Comparison of ENCODE assay signal across 14 mouse cellular contexts in the genomic region with DNA sequence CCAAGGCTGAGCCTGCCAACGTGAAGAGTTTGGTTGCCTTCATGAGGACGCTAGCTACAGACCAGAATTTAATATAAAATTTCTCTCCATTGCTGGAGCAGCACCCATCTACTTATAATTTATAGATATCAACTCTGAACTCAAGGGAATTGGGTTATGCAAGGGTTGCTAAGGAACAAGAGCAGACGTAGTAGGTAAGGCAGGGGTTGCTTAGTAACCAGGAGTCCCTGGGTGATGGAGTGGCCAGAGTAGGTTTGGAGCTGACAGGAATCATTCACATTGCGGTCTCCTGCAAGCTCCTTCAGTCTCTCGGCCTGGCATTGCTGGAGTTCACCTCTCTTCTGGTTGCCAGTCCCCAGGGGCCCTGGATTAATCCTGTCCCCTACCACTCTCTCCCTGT. TPM values are rescaled to one million over a fixed set of nuclear protein-coding genes. Genes with fewer than 3 reads are reported as not detected.
DNase-seq lines count a peak whose midpoint lies in the region; ATAC-seq and TF ChIP-seq lines count a peak whose summit lies in the region.
"Had no signal": no experiment of that assay in that cellular context is flagged by ENCODE, and none has a peak within 500 bp of the region (broad histone marks: within the 10 kb centered on the region; RNA-seq: fewer than 3 reads in every experiment).

No protein-coding gene starts in this region.

- no peak overlapping the region for H3K4me2 ChIP-seq in forebrain, embryonic 13.5 days
- no peak overlapping the region for H3K4me2 ChIP-seq in neural tube, embryonic 12.5 days (replicated peaks)
- no peak overlapping the region for H3K4me2 ChIP-seq in hindbrain, postnatal 0 days (ENCODE audit: low read depth, low read length)
- H3K4me2 ChIP-seq in kidney, embryonic 14.5 days (replicated peaks; ENCODE audit: low read depth, low read length): no peak overlapping the region
- H3K4me2 ChIP-seq: heart, embryonic 12.5 days had no signal

- no peaks in the 10 kb centered on the region for H3K27me3 ChIP-seq in forebrain, embryonic 13.5 days
- no peaks in the 10 kb centered on the region for H3K27me3 ChIP-seq in forebrain, embryonic 10.5 days (ENCODE audit: poor library complexity, severe bottlenecking)
- H3K27me3 ChIP-seq in neural tube, embryonic 12.5 days (replicated peaks): no peaks in the 10 kb centered on the region
- H3K27me3 ChIP-seq in hindbrain, postnatal 0 days (ENCODE audit: insufficient read depth, low read length): no peaks in the 10 kb centered on the region
- no peaks in the 10 kb centered on the region for H3K27me3 ChIP-seq in kidney, embryonic 14.5 days (ENCODE audit: control insufficient read depth, insufficient read depth, low read length)

- WGBS in forebrain, embryonic 13.5 days: 73% methylated on average over 5 of the region's 5 CpGs
- 81% methylated on average over 5 of the region's 5 CpGs for WGBS in forebrain, embryonic 10.5 days
- 67% methylated on average over 5 of the region's 5 CpGs for WGBS in neural tube, embryonic 12.5 days
- WGBS in hindbrain, postnatal 0 days: 51% methylated on average over 5 of the region's 5 CpGs
- 78% methylated on average over 5 of the region's 5 CpGs for WGBS in kidney, embryonic 14.5 days

- no peaks in the 10 kb centered on the region for H3K9me3 ChIP-seq in forebrain, embryonic 13.5 days (replicated peaks)
- H3K9me3 ChIP-seq in forebrain, embryonic 10.5 days: no peaks in the 10 kb centered on the region
- H3K9me3 ChIP-seq in neural tube, embryonic 12.5 days: no peaks in the 10 kb centered on the region
- no peaks in the 10 kb centered on the region for H3K9me3 ChIP-seq in hindbrain, postnatal 0 days (ENCODE audit: low read length)
- no peaks in the 10 kb centered on the region for H3K9me3 ChIP-seq in kidney, embryonic 14.5 days (ENCODE audit: control insufficient read depth, low read length)
- H3K9me3 ChIP-seq: heart, embryonic 12.5 days; limb, embryonic 10.5 days; megakaryocyte, embryonic 14.5 days had no signal

- H3K36me3 ChIP-seq in forebrain, embryonic 13.5 days (ENCODE audit: poor library complexity, severe bottlenecking): no peaks in the 10 kb centered on the region
- H3K36me3 ChIP-seq in forebrain, embryonic 10.5 days (replicated peaks): no peaks in the 10 kb centered on the region
- no peaks in the 10 kb centered on the region for H3K36me3 ChIP-seq in neural tube, embryonic 12.5 days
- no peaks in the 10 kb centered on the region for H3K36me3 ChIP-seq in hindbrain, postnatal 0 days (ENCODE audit: insufficient read depth, low read length)
- no peaks in the 10 kb centered on the region for H3K36me3 ChIP-seq in kidney, embryonic 14.5 days (ENCODE audit: control insufficient read depth, insufficient read depth, low read length)
- H3K36me3 ChIP-seq: heart, embryonic 12.5 days; limb, embryonic 10.5 days had no signal

- peak; percentile 58 for ATAC-seq in forebrain, embryonic 13.5 days
- 0 out of 2 replicates have a peak, but pooled peaks have one; percentile 66 for ATAC-seq in neural tube, embryonic 12.5 days (ENCODE audit: low FRiP score, low read depth)
- peak; percentile 78 for ATAC-seq in hindbrain, postnatal 0 days
- no peak for ATAC-seq in kidney, embryonic 14.5 days (ENCODE audit: low FRiP score, low TSS enrichment)
- ATAC-seq: intestine, postnatal 0 days; Patski had no signal

- peaks cover 13% of the 10 kb centered on the region for H3K4me1 ChIP-seq in forebrain, embryonic 13.5 days
- peaks cover 14% of the 10 kb centered on the region for H3K4me1 ChIP-seq in forebrain, embryonic 10.5 days
- H3K4me1 ChIP-seq in neural tube, embryonic 12.5 days: peaks cover 6% of the 10 kb centered on the region; the same call in 1 of the 2 replicates
- H3K4me1 ChIP-seq in hindbrain, postnatal 0 days (ENCODE audit: insufficient read depth, low read length): peaks cover 7% of the 10 kb centered on the region
- H3K4me1 ChIP-seq in kidney, embryonic 14.5 days (ENCODE audit: control insufficient read depth, insufficient read depth, low read length): no peaks in the 10 kb centered on the region
- H3K4me1 ChIP-seq: limb, embryonic 10.5 days had no signal

- DNase-seq in forebrain, embryonic 10.5 days (ENCODE audit: extremely low spot score, low spot score): no peak
- no peak for DNase-seq in neural tube, embryonic 10.5 days (ENCODE audit: extremely low spot score, low spot score)
- peak; percentile 60 for DNase-seq in hindbrain, postnatal 0 days (ENCODE audit: low spot score)
- DNase-seq in adrenal gland, postnatal 25 days: no peak
- DNase-seq in cerebellum, adult 11 months: no peak

- 0 out of 2 replicates have a peak overlapping the region, but pooled peaks have one; percentile 16 for H3K9ac ChIP-seq in forebrain, embryonic 13.5 days
- no peak overlapping the region for H3K9ac ChIP-seq in neural tube, embryonic 12.5 days
- H3K9ac ChIP-seq in hindbrain, postnatal 0 days (replicated peaks; ENCODE audit: low read length): no peak overlapping the region
- H3K9ac ChIP-seq in kidney, embryonic 14.5 days (ENCODE audit: low read depth, low read length): no peak overlapping the region
- H3K9ac ChIP-seq: heart, embryonic 12.5 days; liver, embryonic 14.5 days had no signal

- no peak for TF ChIP-seq CTCF in hindbrain, postnatal 0 days (IDR thresholded peaks at IDR 0.05; ENCODE audit: low read depth)

- H3K27ac ChIP-seq in forebrain, embryonic 13.5 days: no peak overlapping the region
- H3K27ac ChIP-seq in forebrain, embryonic 10.5 days: no peak overlapping the region
- no peak overlapping the region for H3K27ac ChIP-seq in neural tube, embryonic 12.5 days
- peak overlapping the region; percentile 58; the same call in 1 of the 2 replicates for H3K27ac ChIP-seq in hindbrain, postnatal 0 days
- no peak overlapping the region for H3K27ac ChIP-seq in kidney, embryonic 14.5 days (ENCODE audit: low read depth, low read length)
- H3K27ac ChIP-seq: limb, embryonic 10.5 days; liver, embryonic 14.5 days had no signal

- H3K4me3 ChIP-seq in forebrain, embryonic 13.5 days: no peak overlapping the region
- H3K4me3 ChIP-seq in forebrain, embryonic 10.5 days: no peak overlapping the region
- H3K4me3 ChIP-seq in neural tube, embryonic 12.5 days: no peak overlapping the region
- no peak overlapping the region for H3K4me3 ChIP-seq in hindbrain, postnatal 0 days (ENCODE audit: low read length)
- no peak overlapping the region for H3K4me3 ChIP-seq in kidney, embryonic 14.5 days (ENCODE audit: low read length)
- H3K4me3 ChIP-seq: heart, embryonic 12.5 days; limb, embryonic 10.5 days; megakaryocyte, embryonic 14.5 days had no signal

RNA-seq across cellular contexts. Expression of gene Jph4, which starts 32.3 kb away (rescaled TPM):
- 17.5 and 17.7 TPM in 2 replicates for polyA plus RNA-seq in forebrain, embryonic 13.5 days (2015; fragmentation: Nextera tagmentation; extraction: Ambion mirVana)
- polyA plus RNA-seq in forebrain, embryonic 10.5 days (2016; fragmentation: Nextera tagmentation; extraction: Ambion mirVana): 0.31 and 0.56 TPM in 2 replicates
- polyA plus RNA-seq in neural tube, embryonic 12.5 days (2016; fragmentation: Nextera tagmentation; extraction: Ambion mirVana): 12.3 and 13.8 TPM in 2 replicates
- 124 and 126 TPM in 2 replicates for total RNA-seq in hindbrain, postnatal 0 days (2014; rRNA removed)
- polyA plus RNA-seq in hindbrain, postnatal 0 days (2015; fragmentation: Nextera tagmentation; extraction: Ambion mirVana): 28.3 and 29.4 TPM in 2 replicates
- 3.8 and 6.6 TPM in 2 replicates for total RNA-seq in adrenal gland, postnatal 25 days (2021)
- polyA plus RNA-seq in kidney, embryonic 14.5 days (2014; fragmentation: Nextera tagmentation; extraction: Ambion mirVana): 0.43 and 0.55 TPM in 2 replicates

RNA-seq across cellular contexts. Expression of gene Ap1g2, which starts 42.6 kb away (rescaled TPM):
- 9.7 and 9.8 TPM in 2 replicates for polyA plus RNA-seq in forebrain, embryonic 13.5 days (2015; fragmentation: Nextera tagmentation; extraction: Ambion mirVana)
- polyA plus RNA-seq in forebrain, embryonic 10.5 days (2016; fragmentation: Nextera tagmentation; extraction: Ambion mirVana): 16.4 and 18.5 TPM in 2 replicates
- 7.6 and 12.0 TPM in 2 replicates for polyA plus RNA-seq in neural tube, embryonic 12.5 days (2016; fragmentation: Nextera tagmentation; extraction: Ambion mirVana)
- total RNA-seq in hindbrain, postnatal 0 days (2014; rRNA removed): 5.7 and 6.5 TPM in 2 replicates
- polyA plus RNA-seq in hindbrain, postnatal 0 days (2015; fragmentation: Nextera tagmentation; extraction: Ambion mirVana): 5.9 and 6.1 TPM in 2 replicates
- total RNA-seq in adrenal gland, postnatal 25 days (2021): 27.4 and 32.8 TPM in 2 replicates
- 11.4 and 17.8 TPM in 2 replicates for polyA plus RNA-seq in kidney, embryonic 14.5 days (2014; fragmentation: Nextera tagmentation; extraction: Ambion mirVana)

RNA-seq across cellular contexts. Expression of gene Thtpa, which starts 54.5 kb away (rescaled TPM):
- polyA plus RNA-seq in forebrain, embryonic 13.5 days (2015; fragmentation: Nextera tagmentation; extraction: Ambion mirVana): 39.0 and 42.0 TPM in 2 replicates
- 30.5 and 31.4 TPM in 2 replicates for polyA plus RNA-seq in forebrain, embryonic 10.5 days (2016; fragmentation: Nextera tagmentation; extraction: Ambion mirVana)
- polyA plus RNA-seq in neural tube, embryonic 12.5 days (2016; fragmentation: Nextera tagmentation; extraction: Ambion mirVana): 25.7 and 26.5 TPM in 2 replicates
- total RNA-seq in hindbrain, postnatal 0 days (2014; rRNA removed): 37.7 and 44.1 TPM in 2 replicates
- polyA plus RNA-seq in hindbrain, postnatal 0 days (2015; fragmentation: Nextera tagmentation; extraction: Ambion mirVana): 31.8 and 32.8 TPM in 2 replicates
- 16.2 and 21.6 TPM in 2 replicates for total RNA-seq in adrenal gland, postnatal 25 days (2021)
- 14.5 and 21.8 TPM in 2 replicates for polyA plus RNA-seq in kidney, embryonic 14.5 days (2014; fragmentation: Nextera tagmentation; extraction: Ambion mirVana)

RNA-seq across cellular contexts. Expression of gene Zfhx2, which starts 56.9 kb away (rescaled TPM):
- polyA plus RNA-seq in forebrain, embryonic 13.5 days (2015; fragmentation: Nextera tagmentation; extraction: Ambion mirVana): 26.7 and 28.0 TPM in 2 replicates
- polyA plus RNA-seq in forebrain, embryonic 10.5 days (2016; fragmentation: Nextera tagmentation; extraction: Ambion mirVana): 8.1 and 9.2 TPM in 2 replicates
- 29.4 and 34.4 TPM in 2 replicates for polyA plus RNA-seq in neural tube, embryonic 12.5 days (2016; fragmentation: Nextera tagmentation; extraction: Ambion mirVana)
- 10.7 and 10.9 TPM in 2 replicates for total RNA-seq in hindbrain, postnatal 0 days (2014; rRNA removed)
- 8.1 and 8.4 TPM in 2 replicates for polyA plus RNA-seq in hindbrain, postnatal 0 days (2015; fragmentation: Nextera tagmentation; extraction: Ambion mirVana)
- total RNA-seq in adrenal gland, postnatal 25 days (2021): 9.1 and 9.9 TPM in 2 replicates
- polyA plus RNA-seq in kidney, embryonic 14.5 days (2014; fragmentation: Nextera tagmentation; extraction: Ambion mirVana): 5.8 and 6.4 TPM in 2 replicates
